Mouse (Mus musculus) layer of hippocampus, adult 8-10 months (tissue): Measurements from ENCODE around the gene Cltb. TPM values are rescaled to one million over a fixed set of nuclear protein-coding genes. Genes with fewer than 3 reads are reported as not detected.
A peak's percentile ranks its signal among the peaks of the same experiment; 100 is the strongest.
"Not testable (repeated sequence)": the region's sequence is repeated elsewhere in the genome, so short reads cannot be mapped to it uniquely, and the experiment has no call there.

Experiments
- DNase-seq, 2 experiments: peaks; one replicate each; pipeline ENCODE4 v3.0.0; 2022; ENCODE audit warnings: low spot score in 2 of 2
- total RNA-seq, 4 experiments: library from RNA; stranded (reverse); gene quantifications; 2 replicates each; pipeline ENCODE4 v1.2.4; 2022

Cltb gene
- total RNA-seq: 100 to 1,000 TPM; 241 to 284 (median 264) TPM

GRCm38 (mm10) chr13:54610972-54611754, at the start of gene Cltb:
Gene Cltb, minus strand, starts transcription at chr13:54611344.
- peak; percentile 76 to 87 for DNase-seq

GRCm38 (mm10) chr13:54660877-54661276, 49.7 kb upstream of the Cltb start:
- no peak for DNase-seq

- DNase-seq: no peak
These were observed 39.3 kb upstream of the Cltb start for GRCm38 (mm10) chr13:54650461-54650860.

- no peak for DNase-seq
These were observed 23.9 kb upstream of the Cltb start for GRCm38 (mm10) chr13:54635011-54635410.

- DNase-seq: no peak
These were observed 21.7 kb upstream of the Cltb start for GRCm38 (mm10) chr13:54632731-54633277.

- DNase-seq: no peak
These were observed 18.0 kb upstream of the Cltb start for GRCm38 (mm10) chr13:54629128-54629527.

GRCm38 (mm10) chr13:54621960-54622521, 10.9 kb upstream of the Cltb start:
- no peak for DNase-seq

- DNase-seq: peak; percentile 96 to 100
These were observed 10.2 kb upstream of the Cltb start, which contains the start of gene Faf2 for GRCm38 (mm10) chr13:54621155-54621932. Gene Faf2, plus strand, starts transcription at chr13:54621784.

- DNase-seq: no peak
These were observed 5.9 kb upstream of the Cltb start for GRCm38 (mm10) chr13:54616998-54617397.

- no peak for DNase-seq
These were observed 5.2 kb upstream of the Cltb start for GRCm38 (mm10) chr13:54616307-54616706.

- DNase-seq: not testable (repeated sequence)
These were observed 2.0 kb upstream of the Cltb start for GRCm38 (mm10) chr13:54613141-54613540.

- DNase-seq: no peak
These were observed 552 bp downstream of the Cltb start for GRCm38 (mm10) chr13:54610613-54610971.

GRCm38 (mm10) chr13:54609301-54609700, 1.8 kb downstream of the Cltb start:
- no peak for DNase-seq

GRCm38 (mm10) chr13:54608666-54609065, 2.5 kb downstream of the Cltb start:
- peak in 1 of 2 experiments; percentile 42 for DNase-seq

- no peak for DNase-seq
These were observed 3.1 kb downstream of the Cltb start for GRCm38 (mm10) chr13:54608002-54608401.

GRCm38 (mm10) chr13:54607204-54607603, 3.9 kb downstream of the Cltb start:
- DNase-seq: no peak

GRCm38 (mm10) chr13:54605426-54605825, 5.7 kb downstream of the Cltb start:
- no peak for DNase-seq

GRCm38 (mm10) chr13:54604221-54604620, 6.9 kb downstream of the Cltb start:
- no peak for DNase-seq

GRCm38 (mm10) chr13:54603501-54603900, 7.6 kb downstream of the Cltb start:
- DNase-seq: no peak

- no peak for DNase-seq
These were observed 8.5 kb downstream of the Cltb start for GRCm38 (mm10) chr13:54602639-54603111.

- no peak for DNase-seq
These were observed 12.5 kb downstream of the Cltb start for GRCm38 (mm10) chr13:54598622-54599143.
